Mouse (Mus musculus) frontal cortex, adult 2 months (tissue): Measurements from ENCODE around the gene Fkbp8. TPM values are rescaled to one million over a fixed set of nuclear protein-coding genes. Genes with fewer than 3 reads are reported as not detected.

ENCODE experiments used
- DNase-seq, 2 experiments: peaks; one replicate each; pipeline ENCODE4 v3.0.0; 2022; ENCODE audit warnings: low spot score in 1 of 2; ENCODE audit errors: extremely low spot score in 1 of 2
- polyA plus RNA-seq: library from polyadenylated mRNA; depleted of rRNA; stranded (reverse); fragments of >200 nt; gene quantifications from 2 replicates; pipeline ENCODE4 v1.2.3, GENCODE M21; 2012

Gene Fkbp8
- polyA plus RNA-seq, 1 experiment, result 609 TPM

DNA sequence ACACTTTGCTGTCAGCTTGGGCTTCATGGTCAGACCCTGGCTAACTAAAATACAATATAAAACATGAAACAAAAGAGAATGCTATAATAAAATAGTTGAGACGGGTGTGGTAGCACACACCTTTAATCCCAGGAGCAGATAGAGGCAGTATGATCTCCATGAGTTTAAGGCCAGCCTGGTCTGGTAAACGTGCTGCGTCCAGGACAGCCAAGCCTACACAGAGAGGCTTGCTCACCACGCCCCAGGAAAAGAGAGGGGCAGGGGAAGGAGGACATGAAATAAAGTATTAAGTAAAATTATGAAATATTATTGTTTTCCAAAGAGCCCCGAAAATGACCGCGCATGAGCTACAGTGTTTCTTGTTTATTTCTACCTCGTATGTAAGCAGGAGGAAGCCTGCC is 413 bp upstream of the Fkbp8 start:
- no peak for DNase-seq

DNA sequence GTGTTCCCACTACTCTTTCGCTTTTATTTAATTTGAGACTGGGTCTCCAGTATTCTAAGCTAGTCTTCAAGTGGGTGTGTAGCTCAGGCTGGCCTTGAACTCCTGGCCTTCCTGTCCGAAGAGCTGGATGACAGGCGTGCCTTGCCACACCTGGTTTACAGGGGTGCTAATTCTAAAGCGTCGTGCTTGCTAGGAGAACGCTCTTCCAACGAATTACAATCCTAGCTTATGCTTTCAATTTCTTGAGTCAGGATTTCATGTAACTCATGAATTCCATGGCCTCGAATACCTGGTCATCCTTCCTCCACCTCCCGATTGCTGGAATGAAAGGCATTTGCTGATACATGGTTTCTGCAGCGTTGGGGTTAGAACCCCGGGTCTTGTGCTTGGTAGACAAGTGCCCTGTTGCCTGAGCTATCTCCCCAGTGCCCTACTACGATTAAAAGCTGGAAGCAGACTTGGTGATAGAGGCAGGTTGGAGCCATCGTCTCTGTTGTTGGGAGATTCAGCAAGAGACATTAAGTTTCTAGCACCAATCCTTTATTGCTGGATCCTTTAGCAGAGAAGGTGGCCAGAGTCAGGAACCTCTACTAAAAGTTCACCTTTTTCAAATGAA is 766 bp downstream of the Fkbp8 start:
- DNase-seq, result no peak

DNA sequence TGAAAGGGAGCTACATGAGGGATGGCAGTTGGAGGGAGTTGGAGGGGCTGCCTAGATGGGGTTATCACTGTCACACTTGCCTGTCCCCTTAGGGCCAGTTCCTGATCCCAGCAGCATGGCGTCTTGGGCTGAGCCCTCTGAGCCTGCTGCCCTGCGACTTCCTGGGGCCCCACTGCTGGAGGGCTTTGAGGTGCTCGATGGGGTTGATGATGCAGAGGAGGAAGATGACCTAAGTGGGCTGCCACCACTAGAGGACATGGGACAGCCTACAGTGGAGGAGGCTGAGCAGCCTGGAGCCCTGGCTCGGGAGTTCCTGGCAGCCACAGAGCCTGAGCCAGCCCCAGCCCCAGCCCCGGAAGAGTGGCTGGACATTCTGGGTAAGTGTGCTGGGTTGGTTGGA is 1.8 kb downstream of the Fkbp8 start:
- no peak for DNase-seq

DNA sequence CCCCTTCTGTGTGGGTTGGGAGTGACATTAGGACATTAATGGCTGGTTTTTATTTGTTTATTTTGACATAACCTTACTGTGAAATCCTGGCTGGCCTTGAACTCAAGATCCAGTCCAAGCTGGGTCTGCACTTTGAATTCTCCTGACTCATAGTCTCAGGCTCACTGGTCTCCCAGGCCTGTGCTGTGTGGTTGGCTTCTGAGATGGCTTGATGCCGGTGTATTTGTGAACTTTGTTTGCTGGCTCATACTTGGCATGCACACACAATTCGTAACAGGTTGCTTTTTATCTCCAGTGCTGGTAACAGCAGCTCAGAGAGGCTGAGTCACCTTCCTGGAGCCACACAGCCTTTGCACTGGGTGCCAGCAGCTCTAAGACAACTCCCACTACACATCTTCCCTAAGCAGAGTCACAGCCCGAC is 2.2 kb downstream of the Fkbp8 start:
- DNase-seq, result no peak

GRCm38 (mm10) chr8:70530314-70530713 is 2.8 kb downstream of the Fkbp8 start:
- DNase-seq, result no peak

GRCm38 (mm10) chr8:70534281-70534680 is 6.8 kb downstream of the Fkbp8 start:
- DNase-seq, result no peak

DNA sequence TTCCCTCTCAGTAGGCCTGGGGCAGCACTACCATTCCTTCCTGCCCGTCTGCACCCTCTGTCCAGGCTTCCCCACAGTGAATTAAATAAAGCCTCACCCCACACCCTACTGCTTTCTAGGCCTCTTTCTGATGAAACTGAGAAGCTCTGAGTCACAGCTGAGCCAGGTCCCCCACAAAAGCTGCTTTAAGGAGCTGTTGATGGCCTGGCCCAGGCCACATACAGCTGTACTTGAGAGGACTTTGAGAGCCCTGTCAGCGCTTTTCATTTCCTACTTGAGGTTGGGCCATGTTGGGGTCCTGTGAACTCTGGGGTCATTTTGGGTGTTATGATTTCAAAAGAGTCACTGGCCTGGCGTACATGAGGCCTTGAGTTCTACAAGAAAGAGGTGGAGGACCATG is 7.7 kb downstream of the Fkbp8 start:
- DNase-seq, result no peak

DNA sequence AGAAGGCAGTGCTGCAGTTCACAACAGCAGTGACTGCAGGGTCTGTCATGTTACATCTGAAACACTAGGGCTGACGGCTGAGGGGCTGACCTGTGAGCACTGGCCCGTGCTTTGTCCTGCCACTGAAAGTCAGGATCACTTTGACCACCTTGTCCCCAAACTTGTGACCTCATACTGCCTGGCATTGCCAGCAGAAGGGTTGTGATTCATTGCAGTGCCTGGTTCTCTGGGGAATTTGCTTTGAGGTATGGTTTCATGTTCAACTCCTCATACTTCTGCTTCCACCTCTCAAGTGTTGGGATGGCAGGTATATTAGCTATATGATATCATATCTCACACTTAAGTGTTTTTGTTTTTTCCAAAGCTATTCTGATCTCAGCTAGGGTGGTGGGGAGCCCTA is 8.2 kb downstream of the Fkbp8 start:
- DNase-seq, result no peak

DNA sequence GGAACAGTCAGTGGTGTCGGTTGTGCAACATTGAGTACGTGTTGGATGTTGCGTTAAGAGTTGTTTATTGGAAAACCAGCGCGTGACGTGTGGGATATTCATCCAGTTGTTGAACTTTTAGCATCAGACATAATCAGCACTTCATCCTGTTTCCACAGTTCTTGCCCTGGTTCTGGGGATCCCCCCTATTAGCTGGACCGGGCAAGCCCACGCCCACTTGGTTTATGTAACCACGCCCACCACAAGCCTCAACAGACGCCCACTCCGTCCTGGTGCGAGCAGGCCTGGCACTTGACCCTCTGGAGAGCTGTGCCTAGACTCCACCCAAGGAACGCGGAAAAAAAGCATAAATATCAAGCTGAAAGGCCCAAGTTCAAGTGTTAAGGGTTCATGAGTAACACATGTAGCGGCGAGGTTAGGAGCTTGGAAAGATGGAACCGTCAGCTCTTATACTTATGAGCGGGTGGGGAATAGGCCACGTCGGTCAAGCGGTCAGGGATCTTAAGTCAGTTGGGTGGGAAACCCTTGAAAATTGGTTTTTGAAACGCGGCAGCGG is 10.6 kb downstream of the Fkbp8 start:
- DNase-seq, result no peak

DNA sequence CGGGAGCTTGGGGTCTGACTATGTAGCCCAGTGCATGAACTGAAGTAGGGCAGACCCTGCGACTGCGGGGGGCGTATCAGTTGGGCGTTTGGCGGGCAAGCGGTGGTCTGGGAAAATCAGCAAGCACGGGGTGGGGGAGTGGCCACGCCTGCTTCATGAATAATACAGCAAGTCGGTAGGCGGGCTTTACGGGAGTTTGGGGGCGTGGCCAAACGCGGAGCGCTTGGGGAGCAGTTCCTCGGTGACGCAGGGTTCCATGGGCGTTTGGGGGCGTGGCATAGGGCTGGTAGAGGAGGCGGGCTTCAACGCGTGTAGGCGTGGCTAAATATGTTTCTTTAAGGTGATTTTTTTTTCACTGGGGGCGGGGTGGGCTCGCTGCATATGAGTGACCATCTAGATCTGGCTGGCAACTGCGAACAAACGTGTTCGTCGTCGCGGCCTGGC is 11.1 kb downstream of the Fkbp8 start:
- DNase-seq, result peak; percentile 99 to 100

DNA sequence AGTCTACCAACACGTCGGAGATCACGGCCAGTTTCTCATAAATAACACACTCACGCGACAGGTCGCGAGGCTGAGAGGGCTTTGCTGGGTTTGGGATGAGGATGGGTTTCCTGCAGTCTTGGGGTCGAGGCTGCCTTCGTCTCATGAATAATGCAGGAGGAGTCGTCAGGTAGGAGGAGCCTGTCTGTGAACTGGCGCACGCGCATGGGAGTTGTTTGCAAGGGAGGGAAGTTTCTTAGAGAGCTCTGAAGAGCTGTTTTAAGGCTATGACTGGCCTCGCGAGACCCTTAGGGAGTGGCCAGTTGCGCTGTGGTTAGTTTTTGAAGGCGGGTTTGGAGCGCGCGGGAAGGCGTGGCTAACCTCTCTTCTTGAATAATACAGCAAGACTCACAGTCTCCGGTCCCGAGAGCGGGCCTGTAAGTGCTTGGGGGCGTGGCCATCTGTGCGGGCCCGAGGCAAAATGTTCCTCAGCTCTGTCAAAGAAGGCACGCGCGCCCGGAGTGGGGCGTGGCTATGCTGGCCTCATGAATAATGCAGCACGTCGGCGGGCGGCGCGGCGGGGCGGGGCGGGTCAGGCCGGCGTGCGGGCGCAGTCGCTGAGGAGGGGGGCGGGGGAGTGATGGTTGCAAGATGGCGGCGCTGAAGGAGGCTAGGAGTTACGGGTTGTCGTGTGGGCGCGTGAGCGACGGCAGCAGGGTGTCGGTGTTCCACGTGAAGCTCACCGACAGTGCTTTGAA is 11.7 kb downstream of the Fkbp8 start, which contains the start of gene Ell:
TSS of gene Ell (plus strand) at position 381 of the 737 bp plus-strand sequence.
- peak; percentile 99 for DNase-seq

GRCm38 (mm10) chr8:70540013-70540506 is 12.5 kb downstream of the Fkbp8 start:
- no peak for DNase-seq

DNA sequence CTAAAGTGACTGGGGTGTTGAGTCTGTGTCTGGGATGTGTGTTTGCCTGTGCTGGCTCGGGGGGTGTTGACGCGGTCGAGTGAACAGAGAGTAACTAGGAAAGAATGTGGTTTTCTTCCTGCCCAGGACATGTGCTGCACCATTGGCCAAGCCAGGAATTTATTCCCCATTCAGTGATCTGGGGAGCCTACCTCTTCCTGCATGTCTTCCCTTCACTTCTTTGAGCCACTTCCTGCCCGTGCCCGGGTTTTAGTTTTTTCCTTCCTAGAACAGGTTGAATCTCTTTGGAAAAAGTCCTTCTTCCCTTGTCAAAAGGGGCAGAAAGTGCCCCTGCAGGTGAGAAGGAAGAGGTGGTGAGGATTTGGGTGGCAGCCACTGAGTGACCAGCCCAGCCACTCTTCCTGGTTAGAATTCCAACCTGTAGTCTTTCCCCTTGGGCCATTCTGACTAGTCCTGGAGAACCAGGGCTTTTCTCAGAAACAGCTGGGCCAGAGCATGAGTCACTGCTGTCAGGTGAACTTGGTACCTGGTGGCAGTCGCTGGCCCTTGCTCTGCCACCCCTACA is 13.1 kb downstream of the Fkbp8 start:
- no peak for DNase-seq

DNA sequence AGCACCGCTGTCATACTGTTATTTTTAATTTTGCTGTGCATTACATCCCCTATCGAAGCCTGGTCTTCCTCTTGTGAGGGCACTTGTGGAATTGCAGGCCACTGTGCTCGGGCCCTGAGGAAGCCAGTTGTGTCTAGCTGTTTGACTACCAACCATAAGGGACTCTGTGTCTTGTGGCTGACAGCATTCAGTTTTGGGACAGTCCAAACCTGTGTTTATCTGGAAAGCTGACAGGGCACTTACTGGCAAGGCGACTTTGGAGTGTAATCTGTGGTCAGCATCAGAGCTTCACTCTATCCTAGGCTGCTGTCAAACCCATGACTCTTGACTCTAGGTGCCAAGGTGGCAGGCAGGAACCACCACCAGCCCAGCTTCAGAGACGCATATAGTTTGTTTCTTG is 13.6 kb downstream of the Fkbp8 start:
- DNase-seq, result no peak

DNA sequence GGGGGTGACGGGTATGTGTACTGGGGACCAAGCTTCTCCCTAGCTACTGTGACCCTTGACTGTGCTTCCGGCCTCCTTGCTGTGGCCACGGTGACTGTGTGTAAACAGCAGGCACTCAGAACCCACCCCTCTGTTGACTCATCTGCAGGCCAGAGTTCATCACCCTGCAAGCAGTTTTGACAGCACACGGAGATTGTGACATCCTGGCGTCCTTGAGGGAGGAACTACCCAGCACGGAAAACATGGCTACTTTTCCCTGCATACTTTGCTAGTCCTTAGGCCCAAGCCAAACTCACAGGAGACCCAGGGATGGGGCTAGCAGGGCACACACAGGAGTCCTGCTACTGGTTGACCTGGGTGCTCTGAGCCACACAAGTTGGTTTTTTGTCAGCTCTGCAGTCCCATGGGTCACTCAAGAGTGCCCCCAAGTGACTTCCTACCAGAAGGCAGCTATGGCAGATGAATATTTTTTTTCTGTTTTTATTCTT is 16.7 kb downstream of the Fkbp8 start:
- DNase-seq, result no peak

- no peak for DNase-seq
Observed at GRCm38 (mm10) chr8:70546412-70546811, 18.9 kb downstream of the Fkbp8 start.

DNA sequence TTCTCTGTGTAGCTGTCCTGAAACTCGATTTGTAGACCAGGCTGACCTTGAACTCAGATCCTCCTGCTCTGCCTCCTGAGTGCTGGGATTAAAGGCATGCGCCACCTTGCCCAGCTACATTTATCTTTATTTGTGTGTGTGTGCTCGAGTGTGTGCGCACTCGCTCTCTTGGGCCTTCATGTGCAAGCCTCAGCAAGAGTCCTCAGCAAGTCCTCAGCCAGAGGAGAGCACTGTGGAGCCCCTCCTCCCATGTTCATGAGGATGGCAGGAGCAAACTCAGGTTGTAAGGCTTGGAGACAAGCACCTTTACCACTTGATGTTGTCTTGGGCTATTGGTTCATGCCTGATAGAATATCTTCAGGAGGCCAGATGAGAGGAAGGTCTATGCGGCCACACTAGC is 20.2 kb downstream of the Fkbp8 start:
- no peak for DNase-seq

- DNase-seq, result no peak
Observed at GRCm38 (mm10) chr8:70549412-70550184, 22.1 kb downstream of the Fkbp8 start.

DNA sequence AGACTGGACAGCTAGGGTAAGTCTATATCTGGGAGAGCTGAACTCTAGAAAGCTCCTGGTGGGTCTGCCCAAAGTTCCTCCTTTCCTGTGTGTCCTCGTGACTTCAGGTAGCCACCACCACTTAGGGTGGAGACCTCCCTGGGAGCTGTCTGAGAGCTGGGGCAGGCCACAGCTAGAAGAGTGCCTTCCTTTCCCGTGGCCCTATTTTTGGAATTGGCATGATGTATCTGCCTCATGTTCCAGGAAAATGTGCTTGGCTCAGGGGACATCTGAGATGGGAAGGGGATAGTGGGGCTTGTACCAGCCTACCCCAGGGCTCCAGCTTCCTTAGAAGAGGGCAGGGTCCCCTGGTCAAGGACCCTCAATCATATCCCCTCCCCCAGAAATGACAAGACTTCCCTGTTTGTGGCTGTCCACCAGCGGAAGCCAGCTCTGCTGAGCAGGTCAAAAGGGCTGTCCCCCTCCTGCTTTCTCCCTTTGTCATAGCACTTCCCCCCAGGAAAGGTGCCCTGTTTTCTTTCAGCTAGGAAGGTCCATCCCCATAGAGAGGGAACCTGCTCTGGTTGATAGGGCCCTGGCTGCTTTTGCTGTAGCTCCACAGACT is 24.1 kb downstream of the Fkbp8 start:
- DNase-seq, result no peak

- DNase-seq, result no peak
Observed at GRCm38 (mm10) chr8:70552836-70553235, 25.3 kb downstream of the Fkbp8 start.
